Mouse (Mus musculus) hindbrain, embryonic 11.5 days (tissue): ENCODE data around the gene Tex13c3. TPM values are rescaled to one million over a fixed set of nuclear protein-coding genes. Genes with fewer than 3 reads are reported as not detected.
"Not testable (repeated sequence)": the region's sequence is repeated elsewhere in the genome, so short reads cannot be mapped to it uniquely, and the experiment has no call there.

Source experiments
- ATAC-seq: fragments of 200-750 bp; cut with Nextera tagmentation; 2 replicates; pipeline ENCODE4 v1.8.0; 2017; ENCODE audit warnings: mild to moderate bottlenecking, moderate TSS enrichment, moderate library complexity; ENCODE audit not compliant: low FRiP score
- DNase-seq: peaks from one replicate; pipeline ENCODE4 v3.0.0-alpha.2; 2015; ENCODE audit warnings: low spot score
- H3K27ac ChIP-seq: fragments of 300-500 bp; sonication (generic); 2 replicates; pipeline ENCODE4 v1.5.1; 2014; ENCODE audit warnings: mild to moderate bottlenecking, low read depth, low read length
- H3K27me3 ChIP-seq: fragments of 300-500 bp; sonication (generic); 2 replicates; pipeline ENCODE4 v1.6.1; 2014; ENCODE audit warnings: mild to moderate bottlenecking, low read length, moderate library complexity, mixed read lengths; ENCODE audit not compliant: control insufficient read depth, insufficient read depth
- H3K36me3 ChIP-seq: fragments of 300-500 bp; sonication (generic); 2 replicates; pipeline ENCODE4 v1.6.1; 2014; ENCODE audit warnings: mild to moderate bottlenecking, low read length, moderate library complexity, mixed read lengths; ENCODE audit not compliant: control insufficient read depth, insufficient read depth
- H3K4me1 ChIP-seq: fragments of 300-500 bp; sonication (generic); replicated peaks from 2 replicates; pipeline ENCODE4 v1.6.1; 2014; ENCODE audit warnings: low read length, mixed read lengths; ENCODE audit not compliant: control insufficient read depth, insufficient read depth
- H3K4me2 ChIP-seq: fragments of 300-500 bp; sonication (generic); replicated peaks from 2 replicates; pipeline ENCODE4 v1.6.1; 2014; ENCODE audit warnings: mild to moderate bottlenecking, low read depth, low read length
- H3K4me3 ChIP-seq: fragments of 300-500 bp; sonication (generic); 2 replicates; pipeline ENCODE4 v1.5.1; 2014; ENCODE audit warnings: low read depth, low read length
- H3K9ac ChIP-seq: fragments of 300-500 bp; sonication (generic); 2 replicates; pipeline ENCODE4 v1.6.1; 2014; ENCODE audit warnings: low read depth, low read length
- H3K9me3 ChIP-seq: fragments of 300-500 bp; sonication (generic); 2 replicates; pipeline ENCODE4 v1.6.1; 2016; ENCODE audit warnings: low read length; ENCODE audit not compliant: control insufficient read depth
- WGBS: fragments of 180-500 bp; shearing (Covaris S2); extraction: QIAGEN DNeasy Blood & Tissue Kit; methylation state at CpG from one replicate; pipeline ENCODE4 v1.1.7; 2014; 5-methylcytosine and 5-hydroxymethylcytosine counted together
- polyA plus RNA-seq: library from polyadenylated mRNA; unstranded; fragments of >200 nt; fragmentation: Nextera tagmentation; extraction: Ambion mirVana; gene quantifications from 2 replicates; pipeline ENCODE4 v1.2.1, GENCODE M21; 2014

Tex13c3 gene
- polyA plus RNA-seq = not detected in 2 replicates

DNA sequence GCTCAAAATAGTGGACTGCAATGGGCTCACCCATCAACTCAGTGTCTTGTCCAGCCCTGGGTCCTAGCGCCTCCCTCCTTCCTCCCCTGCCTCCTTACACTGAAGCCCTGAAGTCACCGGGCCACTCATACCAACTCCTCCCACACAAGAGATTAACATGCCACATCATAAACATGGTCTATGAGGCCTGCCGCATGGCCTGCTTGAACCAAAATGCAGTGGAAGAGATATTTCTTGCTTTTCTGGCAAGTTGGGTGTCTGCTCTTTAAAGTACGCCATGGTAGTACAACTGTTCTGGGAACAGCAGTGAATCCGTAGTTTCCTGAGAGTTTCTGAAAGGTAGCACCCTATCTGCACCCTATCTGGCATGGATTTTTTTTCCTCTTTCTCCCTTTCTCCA is at the start of gene Tex13c3:
Gene Tex13c3 (minus strand): TSS at position 101 of the 400 bp plus-strand sequence.
- not testable (repeated sequence) for DNase-seq, H3K4me3 ChIP-seq, H3K27me3 ChIP-seq, H3K27ac ChIP-seq, ATAC-seq, H3K36me3 ChIP-seq, H3K4me2 ChIP-seq, H3K9me3 ChIP-seq, H3K9ac ChIP-seq, H3K4me1 ChIP-seq
- 95% methylated on average over 5 of the region's 5 CpGs for WGBS

DNA sequence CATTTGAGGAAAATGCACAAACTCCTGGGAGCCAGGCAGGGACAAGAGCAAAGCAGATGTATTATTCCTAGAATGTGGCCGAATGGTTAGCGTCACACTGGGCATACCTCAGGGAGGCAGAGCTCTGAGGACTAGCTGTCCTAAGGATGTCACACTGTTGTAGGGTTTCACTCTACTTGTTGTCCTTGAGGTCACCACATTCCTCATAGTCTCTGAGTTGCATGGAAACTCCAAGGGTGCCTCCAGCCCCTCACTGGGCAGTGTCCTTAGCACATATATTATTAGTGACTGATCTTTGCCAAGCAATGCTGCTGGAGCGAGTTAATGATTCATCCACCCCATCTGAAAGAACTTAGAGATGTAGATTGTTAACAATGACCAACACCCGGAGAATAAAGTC is 8.6 kb upstream of the Tex13c3 start:
- DNase-seq (no peak), ATAC-seq (no peak)
- Histone ChIP-seq H3K9ac (no peak overlapping the region), H3K4me1 (no peaks in the 10 kb centered on the region), H3K36me3 (no peaks in the 10 kb centered on the region), H3K27ac (no peak overlapping the region), H3K4me2 (no peak overlapping the region), H3K9me3 (no peaks in the 10 kb centered on the region), H3K27me3 (no peaks in the 10 kb centered on the region), H3K4me3 (no peak overlapping the region)
- WGBS = 80% methylated on average over 4 of the region's 4 CpGs
